Mouse (Mus musculus): ENCODE results near the gene Btbd8.

- TF ChIP-seq POLR2A (IDR thresholded peaks at IDR 0.05; ENCODE audit: insufficient read depth, low read depth, low read length) (no peak), CTCF (IDR thresholded peaks at IDR 0.05) (no peak)
Measured at GRCm38 (mm10) chr5:107450299-107450698, 12.5 kb downstream of the Btbd8 start.
